Mouse (Mus musculus) cerebellum, adult 2 months (tissue): ENCODE data around the gene Hic1.

Experiments used
- CTCF ChIP-seq: fragments of 200-500 bp; IDR thresholded peaks from 2 replicates; pipeline ENCODE4 v1.5.1; 2011; ENCODE audit warnings: low read depth, mild to moderate bottlenecking, control low read depth, low read length, moderate library complexity, borderline replicate concordance; ENCODE audit not compliant: insufficient read depth
- POLR2A ChIP-seq: fragments of 200-500 bp; IDR thresholded peaks from 2 replicates; pipeline ENCODE4 v1.6.1; 2011; ENCODE audit warnings: low read length, control low read depth, borderline replicate concordance; ENCODE audit not compliant: insufficient read depth

DNA sequence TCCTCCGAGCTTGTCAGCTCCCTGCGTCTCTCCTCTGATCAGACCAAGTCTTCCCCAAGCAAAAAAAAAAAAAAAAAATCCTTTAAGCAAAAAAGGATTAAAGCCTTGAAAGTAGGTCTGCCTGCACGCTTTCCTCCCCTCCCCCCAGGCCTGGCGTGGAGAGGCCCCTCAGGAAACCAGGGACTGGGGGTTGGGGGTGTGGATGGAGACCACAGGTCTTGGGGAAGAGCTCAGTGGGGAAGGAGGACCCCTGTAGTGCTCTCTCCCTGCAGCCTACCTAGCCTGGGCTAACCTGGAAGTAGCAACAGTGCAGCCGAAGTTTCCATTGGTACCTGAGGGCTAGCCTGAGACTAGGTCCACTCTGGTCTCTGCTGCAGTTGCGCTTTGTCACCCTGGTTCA, 41.4 kb upstream of the Hic1 start:
- TF ChIP-seq CTCF (no peak), POLR2A (no peak)
